Mouse (Mus musculus) lung, postnatal 0 days (tissue): Measurements from ENCODE around the gene Rhebl1.

ENCODE experiments used
- CTCF ChIP-seq: IDR thresholded peaks from 2 replicates; pipeline ENCODE4 v1.5.1; 2016; ENCODE audit warnings: antibody characterized with exemption, mild to moderate bottlenecking
- EP300 ChIP-seq: IDR thresholded peaks from 2 replicates; pipeline ENCODE4 v1.6.1; 2016; ENCODE audit warnings: antibody characterized with exemption, mild to moderate bottlenecking, control low read depth

DNA sequence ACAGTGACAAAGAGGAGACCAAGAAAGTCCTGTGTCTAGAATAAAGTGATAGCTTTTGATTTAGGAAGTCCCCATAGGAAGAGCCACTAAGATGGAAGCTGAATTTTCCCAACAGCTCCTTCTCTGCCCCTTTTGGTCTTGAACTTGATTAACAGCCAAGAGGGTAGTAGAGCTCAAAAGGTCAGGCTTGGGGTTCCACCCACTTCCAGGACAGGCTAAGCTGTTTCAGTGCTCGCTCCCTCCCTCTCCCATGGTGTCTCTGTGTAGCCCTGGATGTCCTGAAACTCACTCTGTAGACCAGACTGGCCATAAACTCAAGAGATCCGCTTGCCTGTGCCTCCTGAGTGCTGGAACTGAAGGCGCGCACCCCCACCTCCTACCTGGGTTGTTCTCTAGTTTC is 21.7 kb upstream of the Rhebl1 start:
- TF ChIP-seq CTCF = no peak
- no peak for TF ChIP-seq EP300
